Mouse (Mus musculus): Measurements from ENCODE around the gene Sorbs1.

Sorbs1 gene

GRCm38 (mm10) chr19:40512500-40513421 is 818 bp downstream of the Sorbs1 start:
- peak; percentile 51 for DNase-seq

- peak; percentile 59 for DNase-seq
Observed at GRCm38 (mm10) chr19:40511679-40512309, 1.8 kb downstream of the Sorbs1 start.

- no peak for DNase-seq
Observed at GRCm38 (mm10) chr19:40511100-40511439, 2.5 kb downstream of the Sorbs1 start.

DNA sequence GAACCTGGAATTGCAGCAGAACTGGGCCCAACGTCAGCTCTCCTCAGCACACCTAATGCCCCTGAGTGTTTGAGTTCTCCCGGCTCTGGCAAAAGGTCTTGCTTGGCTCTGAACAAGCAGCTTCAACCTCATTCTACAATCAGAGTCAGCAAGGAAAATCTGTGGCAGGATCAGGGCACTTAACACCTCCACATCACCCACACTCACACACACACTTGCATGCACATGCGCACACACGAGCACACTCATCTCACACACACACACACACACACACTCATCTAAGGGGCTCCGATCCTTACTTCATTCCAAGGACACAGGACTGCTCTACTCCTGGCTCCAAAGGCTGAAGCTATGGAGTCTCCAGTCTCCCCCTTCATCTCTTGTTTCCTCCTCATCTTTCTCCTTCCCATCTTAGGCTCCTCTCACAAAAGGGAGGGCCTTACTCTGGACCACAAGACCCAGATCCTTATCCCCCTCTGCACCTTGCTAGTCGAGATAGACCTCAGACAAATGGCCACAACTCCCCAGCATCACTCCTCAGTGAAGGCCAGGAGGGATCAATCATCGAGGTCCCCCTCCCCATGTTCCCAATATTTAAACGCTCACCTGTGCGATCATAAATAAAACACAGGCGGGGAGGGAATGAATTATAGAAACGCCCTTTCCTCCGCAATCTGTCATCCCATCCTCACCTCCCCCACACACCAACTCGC is 3.0 kb downstream of the Sorbs1 start:
- DNase-seq: no peak

DNA sequence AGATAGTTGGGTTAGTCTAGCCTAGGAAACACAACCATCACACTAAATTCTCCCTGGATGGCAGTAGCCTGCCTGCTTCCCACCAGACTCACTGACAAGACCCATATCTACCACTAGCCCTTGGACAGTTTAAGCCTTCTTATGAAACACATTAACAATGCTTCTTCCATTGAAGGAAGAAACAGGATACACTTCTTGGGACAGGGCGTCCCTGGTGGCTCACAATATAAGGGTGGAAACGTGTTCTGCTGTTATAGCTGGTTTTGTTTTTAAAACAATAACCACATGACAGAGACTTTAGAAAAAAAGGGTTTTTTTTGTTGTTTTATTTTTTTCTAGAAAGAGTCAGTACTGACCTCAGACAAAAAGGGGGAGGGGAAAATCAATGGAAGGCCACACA is 4.3 kb downstream of the Sorbs1 start:
- DNase-seq: no peak

DNA sequence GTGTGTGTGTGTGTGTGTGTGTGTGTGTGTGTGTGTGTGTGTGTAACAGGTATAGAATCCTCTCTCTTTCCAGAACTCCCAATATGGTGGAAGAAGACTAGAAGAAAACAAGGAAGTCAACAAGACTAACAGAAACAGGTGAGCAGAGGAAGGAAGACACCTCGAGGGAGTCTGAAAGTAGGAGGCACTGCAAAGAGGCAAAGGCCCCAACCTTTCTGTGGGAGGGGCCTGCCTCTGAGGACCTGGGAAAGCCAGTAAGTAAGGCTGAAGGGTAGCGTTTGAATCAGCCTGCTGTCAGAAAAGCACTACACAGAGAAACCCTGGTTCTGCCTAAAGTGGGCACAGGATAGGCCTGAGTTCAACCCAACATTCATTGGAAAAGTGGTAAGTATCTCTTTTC is 4.7 kb downstream of the Sorbs1 start:
- no peak for DNase-seq

DNA sequence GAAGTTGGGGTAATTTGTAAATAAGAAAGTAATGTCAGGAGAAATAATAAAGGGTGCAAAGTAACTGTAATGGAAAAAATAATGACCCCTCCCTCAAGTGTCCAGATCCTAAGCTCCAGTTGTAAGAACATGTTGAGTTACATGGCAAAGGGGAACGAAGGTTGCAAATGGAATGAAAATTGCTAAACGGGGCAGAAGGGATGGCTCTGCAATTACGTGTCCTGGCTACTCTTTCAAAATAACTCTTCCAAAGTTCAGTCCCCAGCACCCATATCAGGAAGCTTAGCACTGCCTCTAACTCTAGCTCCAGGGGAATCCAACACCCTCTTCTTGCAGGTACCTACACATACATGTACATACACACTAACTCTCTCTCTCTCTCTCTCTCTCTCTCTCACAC is 6.6 kb downstream of the Sorbs1 start:
- DNase-seq: no peak

- peak; percentile 49 for DNase-seq
Observed at GRCm38 (mm10) chr19:40504336-40504735, 9.2 kb downstream of the Sorbs1 start.

- DNase-seq: no peak
Observed at GRCm38 (mm10) chr19:40499940-40500737, 13.4 kb downstream of the Sorbs1 start.

DNA sequence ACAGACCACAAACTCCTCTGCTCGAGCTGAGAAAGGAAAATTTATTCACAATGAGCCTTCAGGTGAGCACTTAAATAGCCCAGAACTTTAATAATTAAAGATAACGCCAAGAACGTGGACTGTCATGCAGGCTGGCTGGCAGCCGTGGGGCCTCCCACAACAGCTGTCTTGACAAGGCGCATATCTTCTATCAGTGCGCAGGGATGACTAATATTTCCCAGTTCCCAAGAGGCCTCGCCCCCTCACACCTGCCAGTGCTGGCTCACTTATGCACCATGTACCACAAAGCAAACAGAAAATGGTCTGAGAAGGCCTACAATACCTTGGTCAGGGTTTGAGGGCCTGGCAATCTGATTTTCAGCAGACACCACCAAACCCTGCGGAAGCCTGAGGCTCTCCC is 14.4 kb downstream of the Sorbs1 start:
- peak; percentile 47 for DNase-seq

DNA sequence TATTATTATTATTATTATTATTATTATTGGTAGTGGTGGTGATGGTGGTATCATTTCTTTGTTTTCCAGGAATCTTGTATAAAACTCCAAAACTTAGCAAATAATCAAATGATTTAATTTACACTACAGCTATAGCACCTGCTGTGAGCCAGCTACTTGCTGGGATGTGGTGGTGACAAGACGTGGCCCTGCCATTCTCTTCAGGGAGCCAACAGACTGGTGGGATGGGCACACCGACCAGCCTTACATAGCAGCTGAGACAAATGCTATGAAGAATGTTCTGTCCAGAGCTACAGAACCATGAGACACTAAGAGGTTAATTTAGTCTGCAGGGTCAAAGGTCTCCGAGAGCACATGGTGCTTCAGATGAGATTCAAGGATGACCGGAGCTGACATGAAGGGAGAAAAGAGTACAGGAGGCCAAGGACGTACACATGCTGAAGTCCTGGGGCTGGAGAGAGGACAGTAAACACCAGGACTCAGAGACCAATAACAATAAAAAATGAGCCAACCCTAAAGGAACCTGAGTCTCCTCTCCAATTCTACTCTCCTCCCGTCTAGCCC is 15.3 kb downstream of the Sorbs1 start:
- DNase-seq: no peak

DNA sequence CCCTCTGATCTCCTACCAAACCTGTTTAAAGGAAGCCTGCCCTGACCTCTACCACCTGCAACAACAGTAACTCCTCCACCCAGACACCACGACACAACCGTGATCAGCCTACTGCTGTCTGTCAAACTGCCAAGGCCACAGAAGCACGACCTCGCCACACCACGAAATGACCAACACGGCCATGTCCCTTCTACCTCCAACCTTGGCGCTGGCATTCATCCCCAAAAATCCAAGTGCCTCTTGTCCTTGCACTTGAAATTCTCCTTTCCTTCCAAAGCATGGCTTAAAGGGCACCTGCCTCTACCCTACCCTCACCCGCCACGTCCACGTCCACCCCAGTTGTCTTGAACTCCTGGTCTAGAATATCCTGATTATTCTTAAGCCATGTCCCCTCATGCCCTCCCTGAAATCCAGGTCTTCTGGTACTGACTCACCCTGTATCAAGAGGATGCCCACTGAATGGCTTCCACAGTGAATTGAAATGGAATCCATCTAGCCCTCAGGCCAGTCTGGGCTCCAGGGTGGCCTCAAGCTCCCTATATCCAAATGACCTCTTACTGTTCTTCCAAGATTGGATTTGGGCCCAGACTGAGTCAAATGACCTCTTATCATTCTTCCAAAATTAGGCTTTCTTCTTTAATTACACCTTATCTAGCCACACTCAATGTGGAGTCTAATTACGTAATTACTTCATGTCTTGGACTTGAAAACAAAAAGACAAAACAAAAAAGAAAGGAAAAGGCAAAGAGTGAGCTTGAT is 16.9 kb downstream of the Sorbs1 start:
- DNase-seq: peak; percentile 63

GRCm38 (mm10) chr19:40496071-40496470 is 17.5 kb downstream of the Sorbs1 start:
- DNase-seq: no peak

DNA sequence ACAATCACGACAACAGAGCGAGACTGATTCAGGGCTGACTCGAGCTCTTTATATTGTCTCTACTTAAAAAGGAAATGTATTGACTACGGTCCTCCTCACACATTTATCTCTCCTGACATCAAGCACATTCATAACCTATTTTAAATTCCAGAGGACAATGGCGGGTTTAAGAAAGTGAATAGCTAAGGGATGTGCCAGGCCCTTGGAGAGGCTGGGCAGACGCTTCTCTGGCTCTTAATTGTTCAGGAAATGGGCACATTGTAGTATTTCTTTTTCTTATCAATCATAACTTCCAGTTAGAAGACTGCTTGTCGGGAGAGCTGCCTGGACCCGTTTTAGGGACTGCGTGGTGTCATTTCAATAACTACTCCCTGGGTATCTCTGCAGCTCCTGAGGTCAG is 20.7 kb downstream of the Sorbs1 start:
- peak; percentile 50 for DNase-seq

DNA sequence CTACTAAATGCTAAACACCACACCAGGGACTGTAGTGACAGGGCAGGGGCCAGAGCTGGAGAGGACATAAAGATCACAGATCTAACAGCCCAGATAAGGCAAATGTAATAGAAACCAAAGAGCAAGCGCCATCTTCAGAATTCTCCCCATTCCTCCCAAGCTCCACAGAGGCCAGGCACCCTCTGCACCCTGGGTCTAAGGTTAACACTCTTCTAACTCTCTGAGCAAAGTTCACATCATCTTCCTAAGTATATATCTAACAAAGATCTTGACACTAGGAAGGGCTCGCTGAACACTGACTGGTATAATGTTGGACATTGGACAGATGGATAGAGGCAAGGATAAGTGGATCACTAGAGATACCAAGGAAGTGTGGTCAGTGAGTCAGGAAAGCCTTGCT is 22.1 kb downstream of the Sorbs1 start:
- no peak for DNase-seq

DNA sequence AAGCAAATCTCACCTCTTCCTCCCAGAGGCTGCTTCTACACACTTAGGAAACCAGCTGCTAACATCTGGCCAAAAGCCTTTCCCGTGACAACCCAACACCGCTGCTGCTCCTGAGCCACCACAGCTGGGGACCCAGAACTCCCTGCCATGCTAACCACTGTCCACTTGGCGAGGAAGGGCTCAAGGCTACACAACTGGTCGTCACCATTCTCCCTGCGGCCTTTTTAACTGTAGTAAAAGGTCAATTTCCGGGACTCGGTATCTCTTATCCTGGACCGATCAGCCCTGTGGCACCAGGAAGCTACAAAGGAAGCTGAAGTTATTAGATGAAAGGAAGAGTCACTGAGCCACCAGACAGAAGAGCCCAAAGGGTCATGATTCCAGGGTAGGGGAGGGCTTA is 22.8 kb downstream of the Sorbs1 start:
- DNase-seq: peak; percentile 69

GRCm38 (mm10) chr19:40489633-40490032 is 23.9 kb downstream of the Sorbs1 start:
- no peak for DNase-seq

DNA sequence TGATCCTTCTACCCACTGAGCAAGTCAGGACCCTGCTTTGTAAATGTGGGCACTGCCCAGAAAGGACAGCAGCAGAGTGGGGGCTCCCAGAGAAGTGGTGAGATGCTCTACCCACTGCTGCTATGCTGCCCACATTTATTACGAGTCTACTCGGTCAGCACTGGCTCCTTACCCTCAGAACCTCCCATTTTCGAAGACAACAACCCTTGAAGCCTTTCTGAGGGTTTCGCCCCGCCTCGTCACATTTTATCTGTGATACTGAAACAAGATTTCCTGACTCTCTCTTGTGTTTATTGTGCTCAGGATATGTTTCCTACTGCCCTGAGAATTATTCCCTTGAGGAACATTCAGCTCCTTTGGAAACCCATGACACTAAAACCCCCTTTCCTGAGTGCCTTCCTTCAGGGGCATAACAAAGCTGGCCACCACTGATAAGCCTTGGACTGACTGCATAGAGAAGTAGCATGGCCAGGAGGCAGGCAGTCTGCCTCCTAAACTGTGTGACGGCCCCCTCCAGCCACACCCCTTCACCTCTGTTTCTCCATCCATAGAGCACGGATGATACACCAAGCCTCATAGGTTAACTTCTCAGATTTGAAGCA is 24.6 kb downstream of the Sorbs1 start:
- DNase-seq: peak; percentile 72

- DNase-seq: peak; percentile 81
Observed at GRCm38 (mm10) chr19:40487561-40487960, 26.0 kb downstream of the Sorbs1 start.

DNA sequence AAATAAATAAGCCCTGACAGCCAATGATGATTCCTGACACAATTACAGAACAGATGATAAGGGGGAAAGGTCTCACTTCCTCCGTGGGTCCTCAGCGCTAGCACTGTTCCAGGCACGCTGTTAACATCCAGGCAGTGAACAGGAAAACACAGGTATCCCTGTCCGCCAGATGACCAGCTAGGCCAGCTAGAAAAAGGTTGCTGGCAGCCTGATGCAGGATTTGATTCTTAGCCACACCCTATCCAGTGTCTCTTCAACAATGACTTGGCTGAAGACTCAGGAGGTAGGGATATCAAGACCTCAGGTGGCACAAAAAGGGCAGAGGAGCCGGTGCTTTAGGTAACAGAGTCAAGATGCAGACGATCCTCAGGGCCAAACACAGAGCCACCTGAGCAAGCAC is 32.5 kb downstream of the Sorbs1 start:
- no peak for DNase-seq

- peak; percentile 68 for DNase-seq
Observed at GRCm38 (mm10) chr19:40478161-40478575, 35.4 kb downstream of the Sorbs1 start.

All from lung, postnatal 36 days (tissue).